Mouse (Mus musculus) ES-Bruce4 (cell line): Measurements from ENCODE around the gene Tpm4.

Experiments used
- CTCF ChIP-seq: IDR thresholded peaks from one replicate; pipeline ENCODE4 v1.8.1; 2011; ENCODE audit warnings: low read depth, low read length
- EP300 ChIP-seq: IDR thresholded peaks from 2 replicates; pipeline ENCODE4 v1.6.1; 2011; ENCODE audit warnings: low read depth, low read length; ENCODE audit not compliant: insufficient read depth
- POLR2A ChIP-seq: IDR thresholded peaks from one replicate; pipeline ENCODE4 v1.8.1; 2011; ENCODE audit warnings: low read length; ENCODE audit not compliant: insufficient read depth

- TF ChIP-seq CTCF (no peak), POLR2A (no peak), EP300 (no peak)
Observed at GRCm38 (mm10) chr8:72138456-72138855, 3.7 kb downstream of the Tpm4 start.
